Mouse (Mus musculus): ENCODE results near the gene Cldn10.
A peak's percentile ranks its signal among the peaks of the same experiment; 100 is the strongest.

Cldn10 gene

DNA sequence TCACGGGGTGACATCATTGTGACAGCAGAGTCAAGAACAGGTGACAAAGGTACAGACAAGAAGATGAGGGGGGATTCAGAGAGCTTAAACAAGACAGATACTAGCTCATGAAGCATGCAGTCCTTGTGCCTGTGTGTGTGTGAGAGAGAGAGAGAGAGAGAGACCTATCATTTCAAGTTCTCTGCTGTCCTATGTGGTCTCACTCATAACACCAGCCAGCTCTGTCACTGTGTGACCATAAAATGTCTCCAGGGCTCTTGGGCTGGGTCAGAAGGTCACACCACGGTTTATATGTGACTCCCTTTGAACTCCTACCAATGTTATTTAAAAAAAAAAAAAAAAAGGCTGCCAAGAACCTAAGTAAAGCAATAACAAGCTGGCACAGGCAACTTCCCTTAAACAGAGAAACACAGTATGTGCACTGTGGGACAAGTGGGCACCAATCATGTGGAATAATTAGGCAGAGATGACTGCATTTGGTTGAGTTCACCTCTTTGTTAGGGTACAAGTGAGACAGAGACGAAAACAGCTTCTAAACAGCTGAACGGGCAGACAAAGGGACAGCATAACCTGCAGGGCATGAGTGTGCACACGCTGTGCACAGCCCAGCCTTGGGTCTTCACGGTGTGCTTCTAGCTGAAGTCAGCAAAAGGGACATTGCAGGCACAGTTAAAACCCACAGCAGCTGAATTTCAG lies 116.3 kb downstream of the Cldn10 start:
- no peak for ATAC-seq (ENCODE audit: insufficient number of reproducible peaks, low FRiP score, low TSS enrichment)

DNA sequence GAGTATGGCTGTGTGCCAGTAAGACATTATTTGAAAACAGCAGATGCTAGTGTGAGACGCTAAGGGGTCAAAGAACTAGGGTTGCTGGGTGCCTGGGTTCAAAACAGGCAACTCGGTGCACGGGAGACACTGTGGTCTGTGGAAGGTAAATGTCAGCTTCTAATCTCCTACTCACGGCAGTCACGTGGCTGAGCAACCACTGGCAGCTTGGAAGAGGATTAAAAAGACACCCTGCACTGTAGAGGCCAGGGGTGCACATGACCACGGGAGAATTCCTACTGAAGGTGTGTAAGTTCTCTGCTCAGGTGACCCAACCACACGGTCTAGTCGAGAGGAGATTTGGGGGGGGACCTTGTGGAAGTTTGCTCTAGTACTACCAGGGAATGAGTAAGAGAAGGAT lies 119.9 kb downstream of the Cldn10 start:
- no peak for ATAC-seq (ENCODE audit: insufficient number of reproducible peaks, low FRiP score, low TSS enrichment)

DNA sequence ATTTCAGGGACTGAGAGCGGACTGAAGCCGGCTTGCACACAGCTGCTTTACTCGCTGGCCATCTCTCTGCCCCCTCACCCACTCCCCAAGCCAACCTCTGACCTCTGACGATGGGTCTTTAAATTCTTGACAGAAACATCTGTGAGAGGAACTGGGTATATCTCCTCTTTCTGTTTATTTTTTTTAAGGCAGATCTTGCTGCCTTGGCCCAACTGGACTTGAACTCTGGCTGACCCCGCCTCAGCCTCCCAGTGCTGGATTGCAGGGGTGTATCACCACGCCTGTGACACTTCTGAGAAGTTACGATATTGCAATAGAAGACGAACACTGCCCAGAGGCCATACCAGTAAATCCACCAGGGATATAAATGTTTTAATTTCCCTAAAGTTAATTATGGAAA lies 122.2 kb downstream of the Cldn10 start:
- no peak for ATAC-seq (ENCODE audit: insufficient number of reproducible peaks, low FRiP score, low TSS enrichment)

DNA sequence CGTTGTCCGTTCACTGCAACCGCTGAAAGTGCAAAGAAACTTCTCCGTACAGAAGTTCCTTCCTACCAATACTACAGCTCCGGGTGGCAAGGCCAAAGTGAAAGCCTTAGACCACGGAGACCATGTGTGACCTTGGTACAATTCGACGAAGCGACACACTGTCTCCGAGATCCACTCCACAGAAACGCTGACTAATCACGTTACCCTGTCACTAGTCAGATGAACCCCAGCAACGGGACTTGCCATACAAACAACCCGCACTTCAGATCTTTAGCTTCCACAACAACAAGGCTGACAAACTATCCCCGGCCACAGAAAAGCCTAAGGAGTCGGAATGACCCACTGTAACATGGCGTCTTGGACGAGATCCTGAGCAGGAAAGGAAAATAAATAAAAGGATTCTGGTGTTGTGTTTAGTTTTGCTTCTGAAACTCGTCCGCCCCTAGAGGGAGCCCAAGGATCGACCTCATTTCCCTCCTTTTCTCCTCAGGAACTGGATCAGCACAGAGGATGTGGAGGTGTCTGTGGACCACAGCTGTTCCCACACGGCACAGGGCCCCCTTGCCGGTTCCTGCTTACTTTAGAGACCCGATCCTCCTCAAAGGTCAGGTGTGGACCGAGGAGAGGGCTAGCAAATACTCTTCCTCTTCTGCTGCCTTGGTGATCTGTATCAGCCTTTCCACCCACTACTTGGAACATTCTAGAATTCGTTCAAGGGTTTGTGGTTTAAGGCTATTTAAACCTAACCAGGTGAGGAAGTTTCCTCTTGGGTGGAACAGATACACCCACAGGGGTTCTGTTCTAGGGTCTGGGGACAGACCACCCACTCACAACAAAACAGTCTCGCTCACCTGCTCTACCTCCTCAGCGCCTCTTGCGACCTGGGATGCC lies 122.9 kb downstream of the Cldn10 start:
- 0 out of 2 replicates have a peak, but pooled peaks have one; percentile 22 for ATAC-seq (ENCODE audit: insufficient number of reproducible peaks, low FRiP score, low TSS enrichment)

DNA sequence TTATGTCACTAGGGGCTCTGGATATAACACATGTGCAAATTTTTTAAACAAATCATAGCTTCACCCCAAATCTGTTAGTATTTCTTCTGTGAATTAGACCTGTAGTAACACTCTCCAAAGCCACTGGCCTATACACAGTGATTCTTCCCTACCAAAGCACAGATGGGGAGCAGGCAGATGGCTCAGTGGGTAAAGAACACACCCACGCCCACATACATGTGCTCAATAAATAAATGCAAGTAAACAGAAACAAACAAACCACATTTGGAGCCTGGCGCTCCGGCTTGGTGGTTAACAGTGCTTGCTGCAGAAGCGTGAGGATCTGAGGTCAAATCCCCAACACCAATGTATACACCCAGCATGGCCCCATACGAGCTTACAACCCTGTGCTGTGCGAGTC lies 123.8 kb downstream of the Cldn10 start:
- no peak for ATAC-seq (ENCODE audit: insufficient number of reproducible peaks, low FRiP score, low TSS enrichment)

DNA sequence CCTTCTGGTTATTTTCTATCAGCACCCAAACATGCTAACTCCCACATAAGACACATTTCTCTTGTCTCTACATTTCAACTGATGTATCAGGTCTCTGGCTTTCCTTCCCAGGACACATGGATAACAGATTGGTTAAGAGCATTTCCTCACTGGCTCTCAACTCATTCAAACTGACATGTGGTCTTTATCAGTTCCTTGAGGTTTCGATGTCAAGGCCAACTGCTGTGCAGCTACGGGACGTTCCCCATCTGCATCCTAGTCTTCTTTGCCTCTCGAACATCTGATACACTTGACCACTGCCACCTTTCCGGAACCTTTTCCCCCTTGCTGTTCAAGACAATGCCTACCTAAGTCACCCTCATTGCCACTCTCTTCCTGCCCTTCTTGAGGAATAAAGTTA lies 125.9 kb downstream of the Cldn10 start:
- ATAC-seq (ENCODE audit: insufficient number of reproducible peaks, low FRiP score, low TSS enrichment): no peak

DNA sequence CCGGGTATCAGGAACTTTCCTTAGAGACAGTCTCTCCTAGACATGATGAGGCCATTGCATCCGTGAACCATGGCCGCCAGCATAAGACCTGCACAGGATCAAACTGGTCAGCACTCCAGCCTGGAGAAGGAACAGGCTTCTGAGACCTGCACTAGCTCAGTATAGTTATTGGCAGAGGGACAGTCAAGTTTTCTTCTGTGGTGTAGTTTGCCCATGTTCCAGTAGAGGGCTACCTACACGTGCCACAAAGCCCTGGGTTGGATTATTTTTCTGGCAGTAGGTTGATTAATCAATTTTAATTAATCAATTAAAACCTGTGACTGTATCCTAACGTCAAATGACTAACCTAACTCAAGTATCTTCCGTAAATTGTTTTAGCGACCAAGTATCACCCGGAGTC lies 131.3 kb downstream of the Cldn10 start:
- ATAC-seq (ENCODE audit: insufficient number of reproducible peaks, low FRiP score, low TSS enrichment): no peak

DNA sequence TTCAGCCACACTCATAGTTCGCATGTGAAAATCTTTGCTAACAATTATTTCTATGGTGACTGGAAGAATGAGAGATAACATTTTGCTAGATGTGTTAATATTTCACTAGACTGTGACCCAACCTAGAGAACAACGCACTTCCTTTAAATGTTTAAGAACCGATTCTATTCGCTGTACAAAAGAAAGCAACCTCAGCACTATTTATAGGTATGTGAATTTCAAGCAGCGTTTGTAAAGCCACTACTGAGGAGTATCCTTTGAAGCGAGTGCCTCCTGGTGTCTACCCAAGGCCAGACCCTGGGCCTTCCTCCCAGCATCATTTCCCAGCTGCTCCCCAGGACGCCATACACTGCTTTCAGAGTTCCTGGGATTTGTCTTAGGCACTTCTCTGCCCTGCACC lies 132.9 kb downstream of the Cldn10 start:
- no peak for ATAC-seq (ENCODE audit: insufficient number of reproducible peaks, low FRiP score, low TSS enrichment)

DNA sequence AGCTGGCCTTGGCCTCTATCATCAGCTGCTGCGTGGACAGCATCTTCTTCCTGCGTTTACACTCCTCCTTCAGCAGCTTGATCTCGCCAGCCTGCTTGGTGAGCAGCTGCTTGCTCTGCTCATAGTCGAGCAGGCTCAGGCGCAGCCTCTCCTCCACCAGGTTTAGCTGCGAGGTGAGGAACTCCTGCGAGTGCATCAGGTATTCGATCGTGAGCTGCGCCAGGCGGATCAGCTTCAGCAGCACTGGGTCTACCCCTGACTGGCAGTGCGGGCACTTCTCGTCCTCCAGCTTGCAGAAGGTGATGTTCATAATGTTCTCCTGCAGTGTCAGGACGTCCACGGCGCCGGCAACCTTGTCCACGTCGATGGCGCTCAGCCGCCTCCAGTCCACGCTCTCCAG lies 134.5 kb downstream of the Cldn10 start:
- no peak for ATAC-seq (ENCODE audit: insufficient number of reproducible peaks, low FRiP score, low TSS enrichment)

DNA sequence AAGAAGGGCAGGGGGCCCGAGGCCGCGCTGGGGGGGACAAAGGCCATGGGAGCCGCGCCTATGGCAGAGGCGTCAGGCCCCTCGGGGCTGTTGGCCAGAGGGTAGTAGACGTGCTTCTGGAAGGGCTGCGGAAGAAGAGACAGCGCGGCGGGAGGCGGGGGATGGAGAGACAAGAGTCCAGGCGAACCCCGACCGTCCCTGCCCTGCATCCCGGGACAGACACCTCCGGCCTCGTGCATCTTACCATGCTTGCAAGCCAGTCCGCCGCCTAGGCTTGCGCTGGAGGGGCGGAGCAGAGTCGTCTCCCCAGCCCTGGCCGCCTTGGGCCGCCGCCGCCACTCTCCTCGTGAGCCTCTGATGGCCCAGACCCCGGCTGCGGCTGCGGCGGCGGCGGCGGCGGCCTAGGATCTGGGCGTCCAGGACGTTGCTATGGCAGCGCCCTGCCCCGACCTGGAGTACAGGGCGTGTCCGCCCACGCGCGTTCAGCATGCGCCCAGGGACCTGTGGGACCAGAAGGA lies 135.0 kb downstream of the Cldn10 start:
- 0 out of 2 replicates have a peak, but pooled peaks have one; percentile 11 for ATAC-seq (ENCODE audit: insufficient number of reproducible peaks, low FRiP score, low TSS enrichment)
